Comparison of ENCODE assay signal across 6 mouse cellular contexts in genomic region chr3:71959441-71959840, GRCm38 (mm10).
"Had no signal": no experiment of that assay in that cellular context is flagged by ENCODE, and none has a peak within 500 bp of the region (broad histone marks: within the 10 kb centered on the region; RNA-seq: fewer than 3 reads in every experiment).

No protein-coding gene starts in this region.

- DNase-seq: kidney, adult 18-20 months; kidney, postnatal 25 days; lung, adult 2 months; lung, postnatal 36 days; right cerebral cortex, postnatal 14 days; thymus, postnatal 4 days had no signal
